Mouse (Mus musculus): ENCODE measurements at regions not wholly inside any gene's neighbourhood (a gene's known extent, or its start where the extent isn't known, plus 50 kb on each side); places are given as distances from the start of the nearest gene placed in this dataset.

DNA sequence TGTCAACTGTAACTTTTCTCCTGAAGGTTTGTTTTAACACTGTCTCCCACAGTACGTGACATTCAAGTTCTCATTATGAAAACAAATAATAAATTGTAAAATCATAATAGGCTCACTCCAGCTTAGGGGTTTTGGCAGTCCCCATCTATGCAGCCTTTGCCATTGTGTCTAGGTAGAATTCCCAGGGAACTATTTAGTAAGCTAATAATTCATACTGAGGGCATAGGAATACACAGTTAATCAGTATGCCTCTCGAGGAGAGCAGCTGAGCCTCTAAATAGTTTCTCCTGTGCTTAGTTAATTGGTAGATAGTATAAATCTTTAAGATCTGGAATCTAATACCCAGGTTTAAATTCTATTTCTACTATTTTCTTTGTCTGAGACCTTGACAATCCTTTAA, 191.7 kb downstream of the Tprg start:
- no peak for ATAC-seq (ENCODE audit: insufficient read depth, low FRiP score)
- no peaks in the 10 kb centered on the region for H3K27me3 ChIP-seq (ENCODE audit: control insufficient read depth, insufficient read depth, low read length)
- no peak overlapping the region for H3K9ac ChIP-seq (ENCODE audit: low read length)
- no peak overlapping the region for H3K4me2 ChIP-seq (ENCODE audit: low read depth, low read length)
- no peaks in the 10 kb centered on the region for H3K4me1 ChIP-seq (ENCODE audit: control insufficient read depth, insufficient read depth, low read length)
- 48% methylated on average over 2 of the region's 2 CpGs for WGBS
- no peaks in the 10 kb centered on the region for H3K9me3 ChIP-seq (replicated peaks; ENCODE audit: control insufficient read depth, low read length)
- no peak overlapping the region for H3K27ac ChIP-seq (ENCODE audit: low read length)
- H3K36me3 ChIP-seq (ENCODE audit: control insufficient read depth, insufficient read depth, low read length): no peaks in the 10 kb centered on the region
- no peak overlapping the region for H3K4me3 ChIP-seq (replicated peaks; ENCODE audit: low read length)

DNA sequence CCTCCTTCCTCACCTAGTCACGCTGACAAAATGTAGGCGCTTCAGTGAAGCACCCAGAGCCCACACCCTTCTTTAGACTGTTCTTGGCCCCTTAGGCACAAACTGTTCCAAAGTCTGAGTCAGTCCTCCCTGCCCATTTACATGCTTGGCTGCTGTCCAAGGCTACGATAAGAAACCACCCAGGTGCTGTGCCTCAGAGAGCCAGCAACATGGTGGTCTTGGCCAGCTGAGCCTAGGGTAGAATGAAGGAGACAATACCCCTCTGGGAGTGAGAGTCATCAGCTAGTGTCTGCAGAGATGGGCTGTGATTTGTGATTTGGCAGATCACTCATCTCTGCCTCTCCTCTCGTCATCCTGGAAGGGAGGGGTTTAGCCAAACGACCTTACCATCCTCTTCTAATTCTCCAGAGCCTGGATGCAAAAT, 197.2 kb downstream of the Tprg start:
- no peaks in the 10 kb centered on the region for H3K9me3 ChIP-seq (replicated peaks; ENCODE audit: control insufficient read depth, low read length)
- H3K9ac ChIP-seq (ENCODE audit: low read length): no peak overlapping the region
- H3K4me1 ChIP-seq (ENCODE audit: control insufficient read depth, insufficient read depth, low read length): peaks cover 6% of the 10 kb centered on the region; the same call in 1 of the 2 replicates
- no peaks in the 10 kb centered on the region for H3K36me3 ChIP-seq (ENCODE audit: control insufficient read depth, insufficient read depth, low read length)
- peak; percentile 88 for ATAC-seq (ENCODE audit: insufficient read depth, low FRiP score)
- 42% methylated on average over 5 of the region's 5 CpGs for WGBS
- H3K4me2 ChIP-seq (ENCODE audit: low read depth, low read length): no peak overlapping the region
- no peak overlapping the region for H3K4me3 ChIP-seq (replicated peaks; ENCODE audit: low read length)
- H3K27me3 ChIP-seq (ENCODE audit: control insufficient read depth, insufficient read depth, low read length): no peaks in the 10 kb centered on the region
- peak overlapping the region; percentile 64 for H3K27ac ChIP-seq (ENCODE audit: low read length)

GRCm38 (mm10) chr16:25485007-25485406, 198.4 kb downstream of the Tprg start:
- no peak overlapping the region for H3K9ac ChIP-seq (ENCODE audit: low read length)
- 83% methylated on average over 9 of the region's 9 CpGs for WGBS
- no peaks in the 10 kb centered on the region for H3K27me3 ChIP-seq (ENCODE audit: control insufficient read depth, insufficient read depth, low read length)
- no peak overlapping the region for H3K4me2 ChIP-seq (ENCODE audit: low read depth, low read length)
- ATAC-seq (ENCODE audit: insufficient read depth, low FRiP score): peak; percentile 53
- no peaks in the 10 kb centered on the region for H3K36me3 ChIP-seq (ENCODE audit: control insufficient read depth, insufficient read depth, low read length)
- no peaks in the 10 kb centered on the region for H3K9me3 ChIP-seq (replicated peaks; ENCODE audit: control insufficient read depth, low read length)
- H3K4me3 ChIP-seq (replicated peaks; ENCODE audit: low read length): no peak overlapping the region
- peaks cover 6% of the 10 kb centered on the region; the same call in 1 of the 2 replicates for H3K4me1 ChIP-seq (ENCODE audit: control insufficient read depth, insufficient read depth, low read length)
- peak overlapping the region; percentile 36; the same call in 1 of the 2 replicates for H3K27ac ChIP-seq (ENCODE audit: low read length)

- Histone ChIP-seq H3K4me3 (replicated peaks; ENCODE audit: low read length) (no peak overlapping the region), H3K36me3 (ENCODE audit: control insufficient read depth, insufficient read depth, low read length) (no peaks in the 10 kb centered on the region), H3K27me3 (ENCODE audit: control insufficient read depth, insufficient read depth, low read length) (no peaks in the 10 kb centered on the region), H3K9ac (ENCODE audit: low read length) (no peak overlapping the region), H3K4me2 (ENCODE audit: low read depth, low read length) (no peak overlapping the region), H3K9me3 (replicated peaks; ENCODE audit: control insufficient read depth, low read length) (no peaks in the 10 kb centered on the region), H3K4me1 (ENCODE audit: control insufficient read depth, insufficient read depth, low read length) (peaks cover 6% of the 10 kb centered on the region; the same call in 1 of the 2 replicates), H3K27ac (ENCODE audit: low read length) (no peak overlapping the region)
- no peak for ATAC-seq (ENCODE audit: insufficient read depth, low FRiP score)
- WGBS: 84% methylated on average over 4 of the region's 4 CpGs
Measured at GRCm38 (mm10) chr16:25486477-25487094, 197.0 kb upstream of the Trp63 start.

DNA sequence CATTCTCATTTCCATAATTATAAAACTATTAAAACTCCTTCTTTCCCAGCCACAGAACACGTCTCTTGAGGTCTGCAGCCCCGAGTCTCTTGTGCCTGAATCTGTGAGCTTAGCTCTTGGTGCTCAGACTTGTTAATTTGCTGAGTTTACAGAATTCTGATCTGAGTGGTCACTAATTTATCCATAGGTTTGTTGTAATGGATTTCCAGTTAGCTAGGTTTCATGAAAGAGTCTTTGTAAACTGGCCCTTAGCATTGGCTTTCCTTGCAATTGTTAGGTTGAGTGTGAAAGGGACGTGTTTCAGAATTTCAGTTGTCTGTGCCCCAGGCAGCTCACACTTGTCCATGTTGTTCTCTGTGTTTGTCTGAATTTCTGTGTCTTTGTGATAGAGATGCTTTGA, 192.7 kb upstream of the Trp63 start:
- 76% methylated on average over 3 of the region's 3 CpGs for WGBS
- Histone ChIP-seq H3K27me3 (ENCODE audit: control insufficient read depth, insufficient read depth, low read length) (no peaks in the 10 kb centered on the region), H3K4me3 (replicated peaks; ENCODE audit: low read length) (no peak overlapping the region), H3K4me1 (ENCODE audit: control insufficient read depth, insufficient read depth, low read length) (no peaks in the 10 kb centered on the region), H3K27ac (ENCODE audit: low read length) (no peak overlapping the region), H3K36me3 (ENCODE audit: control insufficient read depth, insufficient read depth, low read length) (no peaks in the 10 kb centered on the region), H3K9ac (ENCODE audit: low read length) (no peak overlapping the region), H3K4me2 (ENCODE audit: low read depth, low read length) (no peak overlapping the region), H3K9me3 (replicated peaks; ENCODE audit: control insufficient read depth, low read length) (no peaks in the 10 kb centered on the region)
- no peak for ATAC-seq (ENCODE audit: insufficient read depth, low FRiP score)

DNA sequence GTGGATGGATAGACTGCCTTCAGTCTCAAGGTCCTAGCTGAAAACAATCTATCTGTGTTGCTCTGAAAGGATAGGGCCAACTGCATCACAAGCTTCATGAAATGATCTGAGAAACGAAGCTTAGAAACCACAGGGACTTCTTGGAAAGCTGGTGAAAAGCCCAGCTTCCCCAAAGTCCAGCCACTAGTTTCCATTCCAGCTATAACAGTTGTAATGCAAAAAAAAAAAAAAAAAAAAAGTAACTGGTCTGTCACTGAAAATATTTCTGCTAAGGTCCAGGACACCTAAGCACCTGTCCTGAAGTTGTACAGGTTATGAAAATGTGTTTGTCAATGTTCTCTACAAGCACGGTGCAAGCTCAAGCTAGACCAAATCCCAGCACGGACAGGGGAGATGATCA, 189.4 kb upstream of the Trp63 start:
- Histone ChIP-seq H3K27me3 (ENCODE audit: control insufficient read depth, insufficient read depth, low read length) (no peaks in the 10 kb centered on the region), H3K9ac (ENCODE audit: low read length) (no peak overlapping the region), H3K9me3 (replicated peaks; ENCODE audit: control insufficient read depth, low read length) (no peaks in the 10 kb centered on the region), H3K4me3 (replicated peaks; ENCODE audit: low read length) (no peak overlapping the region), H3K4me1 (ENCODE audit: control insufficient read depth, insufficient read depth, low read length) (no peaks in the 10 kb centered on the region), H3K27ac (ENCODE audit: low read length) (no peak overlapping the region), H3K4me2 (ENCODE audit: low read depth, low read length) (no peak overlapping the region), H3K36me3 (ENCODE audit: control insufficient read depth, insufficient read depth, low read length) (no peaks in the 10 kb centered on the region)
- ATAC-seq (ENCODE audit: insufficient read depth, low FRiP score): no peak
- WGBS: 81% methylated on average over 3 of the region's 3 CpGs

GRCm38 (mm10) chr16:25495586-25496196, 187.9 kb upstream of the Trp63 start:
- no peak overlapping the region for H3K4me3 ChIP-seq (replicated peaks; ENCODE audit: low read length)
- no peaks in the 10 kb centered on the region for H3K9me3 ChIP-seq (replicated peaks; ENCODE audit: control insufficient read depth, low read length)
- no peak overlapping the region for H3K4me2 ChIP-seq (ENCODE audit: low read depth, low read length)
- H3K27ac ChIP-seq (ENCODE audit: low read length): no peak overlapping the region
- 86% methylated on average over 2 of the region's 2 CpGs for WGBS
- no peak overlapping the region for H3K9ac ChIP-seq (ENCODE audit: low read length)
- ATAC-seq (ENCODE audit: insufficient read depth, low FRiP score): no peak
- no peaks in the 10 kb centered on the region for H3K36me3 ChIP-seq (ENCODE audit: control insufficient read depth, insufficient read depth, low read length)
- no peaks in the 10 kb centered on the region for H3K4me1 ChIP-seq (ENCODE audit: control insufficient read depth, insufficient read depth, low read length)
- no peaks in the 10 kb centered on the region for H3K27me3 ChIP-seq (ENCODE audit: control insufficient read depth, insufficient read depth, low read length)

GRCm38 (mm10) chr16:25504829-25505228, 178.7 kb upstream of the Trp63 start:
- no peaks in the 10 kb centered on the region for H3K9me3 ChIP-seq (replicated peaks; ENCODE audit: control insufficient read depth, low read length)
- H3K36me3 ChIP-seq (ENCODE audit: control insufficient read depth, insufficient read depth, low read length): no peaks in the 10 kb centered on the region
- H3K27me3 ChIP-seq (ENCODE audit: control insufficient read depth, insufficient read depth, low read length): no peaks in the 10 kb centered on the region
- H3K4me3 ChIP-seq (replicated peaks; ENCODE audit: low read length): no peak overlapping the region
- no peak overlapping the region for H3K9ac ChIP-seq (ENCODE audit: low read length)
- ATAC-seq (ENCODE audit: insufficient read depth, low FRiP score): no peak
- H3K4me1 ChIP-seq (ENCODE audit: control insufficient read depth, insufficient read depth, low read length): no peaks in the 10 kb centered on the region
- H3K4me2 ChIP-seq (ENCODE audit: low read depth, low read length): no peak overlapping the region
- 34% methylated on average over 3 of the region's 3 CpGs for WGBS
- H3K27ac ChIP-seq (ENCODE audit: low read length): no peak overlapping the region

DNA sequence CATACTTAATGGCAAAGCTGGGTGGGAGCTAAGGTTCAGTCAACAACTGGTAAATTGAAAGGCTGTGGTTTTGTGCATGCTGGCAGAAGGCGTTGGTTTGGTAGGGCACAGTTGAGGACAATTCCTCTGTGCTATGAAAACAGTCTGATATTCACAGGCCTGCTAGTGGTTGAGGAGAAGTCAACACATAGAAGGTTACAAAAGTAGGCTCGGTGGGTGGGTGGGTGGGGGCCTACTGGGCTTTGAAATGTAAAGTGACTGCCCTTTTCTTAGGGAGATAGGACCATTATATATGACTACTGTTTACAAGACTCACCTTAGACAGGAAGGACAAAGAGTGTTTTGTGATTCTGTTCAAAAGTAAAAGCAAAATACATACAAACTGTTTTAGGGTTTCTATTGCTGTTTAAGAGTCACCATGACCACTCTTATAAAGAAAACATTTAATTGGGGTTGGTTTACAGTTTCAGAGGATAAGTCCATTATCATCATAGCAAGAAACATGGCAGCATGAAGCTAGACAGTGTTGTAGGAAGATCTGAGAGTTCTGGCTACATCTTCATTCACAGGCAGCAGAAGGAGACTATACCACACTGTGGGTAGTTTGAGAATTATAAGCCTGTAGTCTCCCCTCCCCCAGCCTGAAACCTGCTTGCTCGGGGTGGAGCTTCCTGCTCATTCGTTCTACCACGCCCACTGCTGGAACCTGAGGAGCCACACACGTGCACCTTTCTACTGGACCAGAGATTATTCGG, 166.3 kb upstream of the Trp63 start:
- no peaks in the 10 kb centered on the region for H3K4me1 ChIP-seq (ENCODE audit: control insufficient read depth, insufficient read depth, low read length)
- no peaks in the 10 kb centered on the region for H3K36me3 ChIP-seq (ENCODE audit: control insufficient read depth, insufficient read depth, low read length)
- ATAC-seq (ENCODE audit: insufficient read depth, low FRiP score): no peak
- no peak overlapping the region for H3K4me2 ChIP-seq (ENCODE audit: low read depth, low read length)
- no peak overlapping the region for H3K4me3 ChIP-seq (replicated peaks; ENCODE audit: low read length)
- no peak overlapping the region for H3K27ac ChIP-seq (ENCODE audit: low read length)
- H3K9me3 ChIP-seq (replicated peaks; ENCODE audit: control insufficient read depth, low read length): no peaks in the 10 kb centered on the region
- H3K27me3 ChIP-seq (ENCODE audit: control insufficient read depth, insufficient read depth, low read length): no peaks in the 10 kb centered on the region
- 55% methylated on average over 4 of the region's 7 CpGs for WGBS
- H3K9ac ChIP-seq (ENCODE audit: low read length): no peak overlapping the region
